Mouse (Mus musculus): Measurements from ENCODE around the gene H2-Ab1. TPM values are rescaled to one million over a fixed set of nuclear protein-coding genes. Genes with fewer than 3 reads are reported as not detected.

The H2-Ab1 gene
- polyA plus RNA-seq, 1 experiment from 2014 or later: 19.2 TPM

DNA sequence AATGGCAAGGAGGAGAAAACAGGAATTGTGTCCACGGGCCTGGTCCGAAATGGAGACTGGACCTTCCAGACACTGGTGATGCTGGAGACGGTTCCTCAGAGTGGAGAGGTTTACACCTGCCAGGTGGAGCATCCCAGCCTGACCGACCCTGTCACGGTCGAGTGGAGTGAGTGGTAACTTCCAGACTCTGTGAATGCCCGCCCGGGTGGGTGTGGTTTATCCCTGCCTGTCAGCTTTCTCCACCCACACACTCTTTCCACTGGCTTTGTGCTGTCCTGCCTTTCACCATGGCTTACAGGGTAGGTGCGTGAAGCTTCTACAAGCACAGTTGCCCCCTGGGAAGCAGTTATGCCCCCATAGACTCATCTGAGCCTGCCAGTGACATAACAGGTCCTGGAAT lies 56.8 kb downstream of the H2-Ab1 start:
- TF ChIP-seq CTCF (IDR thresholded peaks at IDR 0.05) (no peak), EP300 (IDR thresholded peaks at IDR 0.05) (no peak)
- WGBS: 58% methylated on average over 9 of the region's 9 CpGs
- no peak overlapping the region for H3K4me2 ChIP-seq (replicated peaks; ENCODE audit: low read depth, low read length)
- DNase-seq (ENCODE audit: low spot score): no peak
- no peak overlapping the region for H3K27ac ChIP-seq (ENCODE audit: low read length)
- H3K4me3 ChIP-seq (ENCODE audit: low read depth, low read length): no peak overlapping the region
- no peaks in the 10 kb centered on the region for H3K36me3 ChIP-seq (ENCODE audit: insufficient read depth, low read length)
- no peaks in the 10 kb centered on the region for H3K27me3 ChIP-seq (replicated peaks; ENCODE audit: insufficient read depth, low read length)
- H3K9ac ChIP-seq (replicated peaks; ENCODE audit: low read depth): no peak overlapping the region
- no peaks in the 10 kb centered on the region for H3K9me3 ChIP-seq (ENCODE audit: low read length)
- no peak for ATAC-seq
- H3K4me1 ChIP-seq (ENCODE audit: insufficient read depth, low read depth, low read length): no peaks in the 10 kb centered on the region

GRCm38 (mm10) chr17:34315512-34315911 lies 58.0 kb downstream of the H2-Ab1 start:
- WGBS: 65% methylated on average over 1 of the region's 1 CpGs

DNA sequence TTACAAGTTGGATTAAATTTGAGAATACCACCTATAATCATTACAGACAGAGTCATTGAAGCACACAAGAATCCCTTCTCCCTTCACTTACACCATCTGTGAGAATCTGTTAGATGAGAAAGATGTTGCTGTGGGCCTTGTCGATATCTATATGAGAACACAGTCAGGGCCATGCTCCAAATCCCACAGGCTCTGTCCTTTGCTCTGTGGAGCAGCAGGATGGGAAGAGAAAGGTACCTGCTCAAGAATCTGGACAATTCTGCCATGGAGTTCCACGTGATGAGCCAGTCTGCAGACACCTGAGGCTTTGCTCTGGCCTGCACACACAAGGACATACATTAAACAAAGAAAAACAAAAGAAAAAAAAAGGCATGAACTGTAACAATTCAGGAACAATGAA lies 59.2 kb downstream of the H2-Ab1 start:
- Histone ChIP-seq H3K4me2 (replicated peaks; ENCODE audit: low read depth, low read length) (no peak overlapping the region), H3K36me3 (ENCODE audit: insufficient read depth, low read length) (no peaks in the 10 kb centered on the region), H3K4me3 (ENCODE audit: low read depth, low read length) (no peak overlapping the region), H3K27ac (ENCODE audit: low read length) (no peak overlapping the region), H3K9me3 (ENCODE audit: low read length) (no peaks in the 10 kb centered on the region), H3K4me1 (ENCODE audit: insufficient read depth, low read depth, low read length) (no peaks in the 10 kb centered on the region), H3K27me3 (replicated peaks; ENCODE audit: insufficient read depth, low read length) (no peaks in the 10 kb centered on the region), H3K9ac (replicated peaks; ENCODE audit: low read depth) (no peak overlapping the region)
- WGBS: 57% methylated on average over 2 of the region's 2 CpGs
- DNase-seq (ENCODE audit: low spot score): no peak
- TF ChIP-seq CTCF (IDR thresholded peaks at IDR 0.05) (no peak), EP300 (IDR thresholded peaks at IDR 0.05) (no peak)
- no peak for ATAC-seq

More at GRCm38 (mm10) chr17:34315512-34315911, 58.0 kb downstream of the H2-Ab1 start:
- TF ChIP-seq CTCF (IDR thresholded peaks at IDR 0.05) (no peak), EP300 (IDR thresholded peaks at IDR 0.05) (no peak)
- Histone ChIP-seq H3K36me3 (ENCODE audit: insufficient read depth, low read length) (no peaks in the 10 kb centered on the region), H3K4me3 (ENCODE audit: low read depth, low read length) (no peak overlapping the region), H3K27me3 (replicated peaks; ENCODE audit: insufficient read depth, low read length) (no peaks in the 10 kb centered on the region), H3K4me1 (ENCODE audit: insufficient read depth, low read depth, low read length) (no peaks in the 10 kb centered on the region), H3K9ac (replicated peaks; ENCODE audit: low read depth) (no peak overlapping the region), H3K4me2 (replicated peaks; ENCODE audit: low read depth, low read length) (no peak overlapping the region), H3K27ac (ENCODE audit: low read length) (no peak overlapping the region), H3K9me3 (ENCODE audit: low read length) (no peaks in the 10 kb centered on the region)
- ATAC-seq: no peak
- no peak for DNase-seq (ENCODE audit: low spot score)

- ATAC-seq: no peak
Observed at GRCm38 (mm10) chr17:34317275-34317674, 59.8 kb downstream of the H2-Ab1 start.

More at GRCm38 (mm10) chr17:34317275-34317674, 59.8 kb downstream of the H2-Ab1 start:
- Histone ChIP-seq H3K36me3 (ENCODE audit: insufficient read depth, low read length) (no peaks in the 10 kb centered on the region), H3K27me3 (replicated peaks; ENCODE audit: insufficient read depth, low read length) (no peaks in the 10 kb centered on the region), H3K4me2 (replicated peaks; ENCODE audit: low read depth, low read length) (no peak overlapping the region), H3K4me3 (ENCODE audit: low read depth, low read length) (no peak overlapping the region), H3K27ac (ENCODE audit: low read length) (no peak overlapping the region), H3K9me3 (ENCODE audit: low read length) (no peaks in the 10 kb centered on the region), H3K9ac (replicated peaks; ENCODE audit: low read depth) (no peak overlapping the region), H3K4me1 (ENCODE audit: insufficient read depth, low read depth, low read length) (no peaks in the 10 kb centered on the region)
- TF ChIP-seq CTCF (IDR thresholded peaks at IDR 0.05): no peak
- no peak for TF ChIP-seq EP300 (IDR thresholded peaks at IDR 0.05)
- no peak for DNase-seq (ENCODE audit: low spot score)
- WGBS: 30% methylated on average over 2 of the region's 2 CpGs

Other genes with a start within 250 kb of the H2-Ab1 start
- 18.8 and 19.1 TPM in 2 replicates for gene Ring1, start 233.0 kb upstream of the H2-Ab1 start, polyA plus RNA-seq (2015; fragmentation: Nextera tagmentation; extraction: Ambion mirVana)
- 57.9 and 59.8 TPM in 2 replicates for gene H2-Ke6, start 229.6 kb upstream of the H2-Ab1 start, polyA plus RNA-seq (2015; fragmentation: Nextera tagmentation; extraction: Ambion mirVana)
- 130 and 131 TPM in 2 replicates for gene Slc39a7, start 226.0 kb upstream of the H2-Ab1 start, polyA plus RNA-seq (2015; fragmentation: Nextera tagmentation; extraction: Ambion mirVana)
- 35.0 and 35.7 TPM in 2 replicates for gene Rxrb, start 225.9 kb upstream of the H2-Ab1 start, polyA plus RNA-seq (2015; fragmentation: Nextera tagmentation; extraction: Ambion mirVana)
- 0.25 and 0.44 TPM in 2 replicates for gene Col11a2, start 218.3 kb upstream of the H2-Ab1 start, polyA plus RNA-seq (2015; fragmentation: Nextera tagmentation; extraction: Ambion mirVana)
- 0.48 and 1.1 TPM in 2 replicates for gene H2-Oa, start 165.3 kb upstream of the H2-Ab1 start, polyA plus RNA-seq (2015; fragmentation: Nextera tagmentation; extraction: Ambion mirVana)
- gene H2-DMa, start 138.1 kb upstream of the H2-Ab1 start, polyA plus RNA-seq (2015; fragmentation: Nextera tagmentation; extraction: Ambion mirVana): 20.7 and 23.9 TPM in 2 replicates
- 80.2 and 80.3 TPM in 2 replicates for gene Brd2, start 135.1 kb upstream of the H2-Ab1 start, polyA plus RNA-seq (2015; fragmentation: Nextera tagmentation; extraction: Ambion mirVana)
- gene H2-DMb2, start 114.4 kb upstream of the H2-Ab1 start, polyA plus RNA-seq (2015; fragmentation: Nextera tagmentation; extraction: Ambion mirVana): 1.8 and 2.2 TPM in 2 replicates
- 6.9 and 7.2 TPM in 2 replicates for gene H2-DMb1, start 104.6 kb upstream of the H2-Ab1 start, polyA plus RNA-seq (2015; fragmentation: Nextera tagmentation; extraction: Ambion mirVana)
- 11.6 and 12.6 TPM in 2 replicates for gene Tap1, start 70.1 kb upstream of the H2-Ab1 start, polyA plus RNA-seq (2015; fragmentation: Nextera tagmentation; extraction: Ambion mirVana)
- 16.4 and 17.1 TPM in 2 replicates for gene Psmb9, start 69.9 kb upstream of the H2-Ab1 start, polyA plus RNA-seq (2015; fragmentation: Nextera tagmentation; extraction: Ambion mirVana)
- 54.9 and 58.6 TPM in 2 replicates for gene Psmb8, start 60.0 kb upstream of the H2-Ab1 start, polyA plus RNA-seq (2015; fragmentation: Nextera tagmentation; extraction: Ambion mirVana)
- gene Tap2, start 54.2 kb upstream of the H2-Ab1 start, polyA plus RNA-seq (2015; fragmentation: Nextera tagmentation; extraction: Ambion mirVana): 23.9 and 26.1 TPM in 2 replicates
- gene H2-Ob, start 18.8 kb upstream of the H2-Ab1 start, polyA plus RNA-seq (2015; fragmentation: Nextera tagmentation; extraction: Ambion mirVana): 0.43 and 1.2 TPM in 2 replicates
- gene H2-Aa, start 30.1 kb downstream of the H2-Ab1 start, polyA plus RNA-seq (2015; fragmentation: Nextera tagmentation; extraction: Ambion mirVana): 15.8 and 20.6 TPM in 2 replicates
- 11.9 and 12.6 TPM in 2 replicates for gene H2-Eb1, start 48.2 kb downstream of the H2-Ab1 start, polyA plus RNA-seq (2015; fragmentation: Nextera tagmentation; extraction: Ambion mirVana)
- gene H2-Eb2, start 68.0 kb downstream of the H2-Ab1 start, polyA plus RNA-seq (2015; fragmentation: Nextera tagmentation; extraction: Ambion mirVana): not detected in 2 replicates
- gene Btnl2, start 97.1 kb downstream of the H2-Ab1 start, polyA plus RNA-seq (2015; fragmentation: Nextera tagmentation; extraction: Ambion mirVana): 0.07 TPM in 1 of 2 replicates, not detected in the other
- gene Btnl1, start 119.4 kb downstream of the H2-Ab1 start, polyA plus RNA-seq (2015; fragmentation: Nextera tagmentation; extraction: Ambion mirVana): not detected in 2 replicates
- gene BC051142, start 141.1 kb downstream of the H2-Ab1 start, polyA plus RNA-seq (2015; fragmentation: Nextera tagmentation; extraction: Ambion mirVana): 0.24 and 0.74 TPM in 2 replicates
- 0.10 TPM in 1 of 2 replicates, not detected in the other for gene Btnl4, start 219.6 kb downstream of the H2-Ab1 start, polyA plus RNA-seq (2015; fragmentation: Nextera tagmentation; extraction: Ambion mirVana)